Mouse (Mus musculus): ENCODE data around the gene Tmem125.

GRCm38 (mm10) chr4:118537801-118538200, 6.0 kb downstream of the Tmem125 start:
- TF ChIP-seq CTCF (IDR thresholded peaks at IDR 0.05; ENCODE audit: borderline replicate concordance, insufficient read depth, low read length) (no peak), POLR2A (IDR thresholded peaks at IDR 0.05; ENCODE audit: low read depth, low read length) (no peak)

Measured in embryonic fibroblast, embryonic 13.5 days (primary cell).